Mouse (Mus musculus) kidney, postnatal 25 days (tissue): ENCODE results near the gene C2cd4b.

Experiments
- DNase-seq, 2 experiments: peaks; one replicate each; pipeline ENCODE4 v3.0.0; 2021; ENCODE audit warnings: mixed read lengths in 2 of 2

Gene C2cd4b

GRCm38 (mm10) chr9:67774201-67774600 lies 15.0 kb downstream of the C2cd4b start:
- no peak for DNase-seq

- DNase-seq, result peak; percentile 11 to 52
Measured at GRCm38 (mm10) chr9:67778553-67778952, 19.3 kb downstream of the C2cd4b start.

- no peak for DNase-seq
Measured at GRCm38 (mm10) chr9:67782786-67783185, 23.5 kb downstream of the C2cd4b start.

GRCm38 (mm10) chr9:67783464-67783863 lies 24.2 kb downstream of the C2cd4b start:
- DNase-seq, result no peak

GRCm38 (mm10) chr9:67783925-67784324 lies 24.7 kb downstream of the C2cd4b start:
- peak in 1 of 2 experiments; percentile 12 for DNase-seq

- DNase-seq, result no peak
Measured at GRCm38 (mm10) chr9:67786311-67786710, 27.1 kb downstream of the C2cd4b start.

GRCm38 (mm10) chr9:67787671-67788070 lies 28.4 kb downstream of the C2cd4b start:
- no peak for DNase-seq

- DNase-seq, result no peak
Measured at GRCm38 (mm10) chr9:67792405-67792804, 33.2 kb downstream of the C2cd4b start.

GRCm38 (mm10) chr9:67793501-67793900 lies 34.3 kb downstream of the C2cd4b start:
- DNase-seq, result no peak

- no peak for DNase-seq
Measured at GRCm38 (mm10) chr9:67794216-67794615, 35.0 kb downstream of the C2cd4b start.

GRCm38 (mm10) chr9:67794668-67795067 lies 35.4 kb downstream of the C2cd4b start:
- no peak for DNase-seq

GRCm38 (mm10) chr9:67795205-67795675 lies 36.0 kb downstream of the C2cd4b start:
- DNase-seq, result no peak

GRCm38 (mm10) chr9:67799078-67799819 lies 40.0 kb downstream of the C2cd4b start:
- DNase-seq, result no peak

- DNase-seq, result peak; percentile 45 to 85
Measured at GRCm38 (mm10) chr9:67802241-67802640, 43.0 kb downstream of the C2cd4b start.

- no peak for DNase-seq
Measured at GRCm38 (mm10) chr9:67807000-67807399, 47.8 kb downstream of the C2cd4b start.

- DNase-seq, result no peak
Measured at GRCm38 (mm10) chr9:67810527-67810926, 51.3 kb downstream of the C2cd4b start.
